Mouse (Mus musculus): ENCODE measurements around the gene Fam19a4. TPM values are rescaled to one million over a fixed set of nuclear protein-coding genes. Genes with fewer than 3 reads are reported as not detected.

The Fam19a4 gene
- total RNA-seq (2015; ENCODE audit: low replicate concordance) (not detected in 2 replicates), total RNA-seq (2017; ENCODE audit: low replicate concordance) (not detected in 2 replicates)

DNA sequence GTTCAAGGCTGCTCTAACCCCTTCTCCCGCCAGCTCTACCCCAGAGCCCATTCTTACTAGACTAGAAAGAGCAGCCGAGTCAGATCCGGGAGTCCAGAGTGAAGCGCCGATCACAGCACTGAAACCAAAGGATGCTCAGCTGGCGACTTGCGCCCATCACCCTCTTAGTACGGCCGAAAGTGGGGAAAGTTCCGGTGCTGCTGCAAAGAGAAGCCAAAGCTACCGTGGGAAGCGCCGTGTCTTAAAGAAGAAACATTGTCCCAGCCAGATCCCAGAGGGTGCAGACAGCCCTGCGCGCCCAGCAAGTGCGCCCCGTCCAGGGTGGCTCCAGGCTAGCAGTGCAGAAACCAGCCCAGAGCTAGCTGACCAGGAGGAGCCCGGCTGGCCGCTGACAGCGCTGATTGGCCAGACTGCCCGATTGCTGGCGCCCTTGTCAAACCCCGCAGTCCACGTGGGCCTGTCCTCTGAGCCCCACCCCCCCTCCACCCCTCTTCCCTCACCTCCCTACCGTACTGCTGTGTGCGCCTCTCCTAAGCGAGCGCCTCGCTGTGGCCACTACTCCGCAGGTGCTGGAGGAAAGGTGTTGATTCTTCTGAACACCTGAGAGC, at the start of gene Fam19a4:
Fam19a4 (minus strand) TSS at position 340 of the 608 bp plus-strand sequence.
- ATAC-seq (replicated peaks; ENCODE audit: low FRiP score, poor library complexity, severe bottlenecking): no peak

DNA sequence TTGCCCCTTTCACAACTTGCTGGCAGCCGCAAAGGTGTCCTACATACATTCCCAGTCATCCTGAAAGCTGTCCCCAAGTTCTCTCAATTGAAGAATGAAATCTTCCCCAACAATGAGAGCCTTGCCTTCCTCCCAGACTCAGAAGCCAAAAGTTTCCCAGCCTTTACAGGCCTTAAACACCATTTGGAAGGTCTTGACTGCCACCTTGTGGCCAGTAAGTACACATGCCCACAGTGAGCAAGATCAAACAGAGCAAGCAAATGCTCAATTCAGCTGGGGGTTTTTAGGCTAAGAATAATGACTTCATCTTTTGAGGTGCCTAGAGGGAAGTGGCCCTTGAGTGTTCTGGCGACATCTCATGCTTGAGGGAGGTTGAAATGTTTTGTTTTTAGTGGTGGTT, 46.6 kb upstream of the Fam19a4 start:
- peak; percentile 70; the same call in 1 of the 2 replicates for ATAC-seq (replicated peaks; ENCODE audit: low FRiP score, poor library complexity, severe bottlenecking)

DNA sequence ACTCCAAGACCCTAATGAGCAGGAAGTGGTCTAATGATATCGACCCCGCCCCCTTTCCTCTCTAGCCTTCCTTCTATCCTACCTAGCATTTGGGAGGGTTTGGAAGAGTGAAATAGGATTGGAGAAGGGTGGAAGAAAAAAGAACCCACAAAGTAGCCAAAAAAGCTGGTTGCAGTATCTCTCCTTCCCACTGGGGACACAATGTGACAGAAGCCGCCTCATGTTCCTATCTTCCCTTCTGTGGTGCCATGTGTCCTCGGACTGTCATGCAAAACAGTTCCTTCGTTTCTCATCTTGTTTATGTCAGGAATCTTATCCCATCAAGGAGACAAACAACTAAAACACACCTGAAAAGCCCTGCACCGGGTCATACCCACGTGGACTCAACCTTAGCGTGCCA, 45.9 kb upstream of the Fam19a4 start:
- no peak for ATAC-seq (replicated peaks; ENCODE audit: low FRiP score, poor library complexity, severe bottlenecking)

GRCm38 (mm10) chr6:97104264-97104852, 44.1 kb upstream of the Fam19a4 start:
- ATAC-seq (replicated peaks; ENCODE audit: low FRiP score, poor library complexity, severe bottlenecking): no peak

DNA sequence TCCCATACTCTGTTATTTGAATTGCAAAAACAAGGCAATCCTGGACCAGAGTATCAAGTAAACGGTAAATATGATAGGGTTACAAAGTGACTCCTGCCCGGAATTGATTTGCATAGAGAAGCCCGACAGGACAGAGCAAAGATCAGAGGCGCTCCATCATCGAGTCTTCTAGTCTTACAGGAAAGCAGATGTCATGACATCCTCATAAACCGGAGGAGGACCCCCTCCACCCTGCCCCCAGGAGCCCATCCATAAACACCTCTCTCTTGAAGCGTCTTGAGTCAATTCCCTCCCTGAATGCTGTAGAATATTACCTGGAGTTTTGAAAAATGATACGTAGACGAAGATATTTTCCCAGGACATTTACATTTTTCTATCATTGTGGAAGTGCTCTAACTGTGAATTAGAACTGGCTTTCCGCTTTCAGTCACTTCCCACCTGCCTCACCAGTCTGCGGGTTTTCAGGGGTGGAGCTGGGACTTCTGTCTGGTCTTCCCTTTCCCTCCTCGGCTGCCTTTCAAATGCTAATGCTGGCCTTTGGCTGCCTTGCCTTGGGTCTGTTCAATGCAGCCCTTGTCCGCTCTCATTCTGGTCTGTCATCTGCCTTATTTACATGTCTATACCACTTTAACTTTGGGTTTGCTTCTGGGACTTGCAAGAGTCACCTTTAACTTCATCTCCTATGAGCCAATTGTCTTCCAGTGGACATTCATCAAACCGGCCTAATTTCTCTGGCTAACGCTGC, 41.9 kb upstream of the Fam19a4 start:
- ATAC-seq (replicated peaks; ENCODE audit: low FRiP score, poor library complexity, severe bottlenecking): no peak

DNA sequence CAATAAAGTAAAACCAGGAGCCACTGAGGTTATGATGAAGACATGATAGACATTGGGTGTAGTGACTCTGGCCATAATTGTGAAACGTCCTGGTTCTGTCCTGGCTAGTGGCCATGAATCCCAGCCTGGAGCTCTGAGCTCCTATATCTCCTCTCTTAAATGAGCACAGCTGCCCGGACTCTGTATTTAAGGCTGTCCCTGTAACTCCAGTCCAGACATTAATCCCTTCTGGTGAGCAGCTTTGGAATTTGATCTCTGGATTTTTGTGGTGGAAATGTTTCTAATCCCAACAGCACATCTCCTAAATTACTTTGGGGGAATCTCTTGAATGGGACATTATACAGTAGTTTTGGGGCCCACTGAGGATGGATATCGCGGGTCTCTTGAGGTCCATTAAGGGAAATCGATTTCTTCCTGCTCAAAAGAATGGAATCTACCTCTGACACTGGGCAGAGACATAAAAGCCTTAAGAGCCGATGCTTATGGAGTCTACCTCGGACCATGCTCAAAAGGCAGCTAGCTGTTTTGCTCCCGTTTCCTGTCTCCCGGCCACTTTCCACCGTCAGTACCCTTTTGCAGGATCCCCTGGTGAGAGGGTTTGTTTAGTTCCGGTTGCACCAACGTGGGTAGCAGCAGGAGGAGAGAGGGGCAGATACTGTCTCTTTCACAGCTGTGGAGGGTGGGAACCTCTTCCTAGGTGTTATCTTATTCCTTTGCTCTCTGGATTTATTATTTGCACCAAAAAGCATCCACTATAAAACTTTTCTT, 41.2 kb upstream of the Fam19a4 start:
- ATAC-seq (replicated peaks; ENCODE audit: low FRiP score, poor library complexity, severe bottlenecking): no peak

- ATAC-seq (replicated peaks; ENCODE audit: low FRiP score, poor library complexity, severe bottlenecking): no peak
Observed at GRCm38 (mm10) chr6:97082336-97082735, 22.1 kb upstream of the Fam19a4 start.

GRCm38 (mm10) chr6:97080016-97080415, 19.8 kb upstream of the Fam19a4 start:
- no peak for ATAC-seq (replicated peaks; ENCODE audit: low FRiP score, poor library complexity, severe bottlenecking)

DNA sequence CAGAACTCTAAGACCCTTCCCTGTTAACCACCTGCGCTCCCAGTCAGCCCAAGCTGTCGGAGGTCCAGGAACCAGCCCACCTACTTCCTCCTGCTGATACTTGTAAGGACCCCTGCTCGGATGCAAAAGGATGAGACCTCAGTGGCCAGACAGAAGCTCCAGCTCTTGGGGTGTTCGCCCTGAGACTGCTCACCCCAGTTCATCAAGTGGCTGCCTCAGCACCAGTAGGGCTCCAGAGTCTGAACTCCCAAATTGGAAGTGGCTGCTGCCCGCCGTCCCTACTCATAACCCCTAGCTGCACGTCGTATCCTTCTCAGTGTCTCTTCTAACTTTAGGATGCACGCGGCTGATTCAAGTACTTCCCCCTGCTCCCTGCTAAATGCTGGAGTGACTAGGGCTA, 614 bp downstream of the Fam19a4 start:
- ATAC-seq (replicated peaks; ENCODE audit: low FRiP score, poor library complexity, severe bottlenecking): no peak

- no peak for ATAC-seq (replicated peaks; ENCODE audit: low FRiP score, poor library complexity, severe bottlenecking)
Observed at GRCm38 (mm10) chr6:97052196-97052770, 7.9 kb downstream of the Fam19a4 start.

DNA sequence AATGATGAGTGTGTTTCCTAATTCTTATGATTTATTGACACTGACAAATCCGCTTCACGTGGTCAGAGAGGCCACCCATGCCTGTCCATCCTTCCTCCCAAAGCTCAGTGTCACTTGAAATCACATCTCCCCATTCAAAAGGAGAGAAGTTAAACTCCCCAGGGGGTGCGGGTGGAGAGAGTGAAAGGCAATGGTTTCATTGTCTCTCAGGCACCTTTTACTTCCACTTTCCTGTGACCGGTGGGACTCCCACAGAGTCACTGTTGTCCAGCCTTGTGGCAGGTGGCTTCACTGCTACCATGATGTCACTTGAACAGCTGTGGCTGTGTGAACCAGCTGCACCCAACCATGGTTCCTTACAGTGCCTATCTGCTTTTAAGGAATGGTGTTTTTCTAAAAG, 11.8 kb downstream of the Fam19a4 start:
- ATAC-seq (replicated peaks; ENCODE audit: low FRiP score, poor library complexity, severe bottlenecking): no peak

- ATAC-seq (replicated peaks; ENCODE audit: low FRiP score, poor library complexity, severe bottlenecking): no peak
Observed at GRCm38 (mm10) chr6:97046541-97046940, 13.7 kb downstream of the Fam19a4 start.

DNA sequence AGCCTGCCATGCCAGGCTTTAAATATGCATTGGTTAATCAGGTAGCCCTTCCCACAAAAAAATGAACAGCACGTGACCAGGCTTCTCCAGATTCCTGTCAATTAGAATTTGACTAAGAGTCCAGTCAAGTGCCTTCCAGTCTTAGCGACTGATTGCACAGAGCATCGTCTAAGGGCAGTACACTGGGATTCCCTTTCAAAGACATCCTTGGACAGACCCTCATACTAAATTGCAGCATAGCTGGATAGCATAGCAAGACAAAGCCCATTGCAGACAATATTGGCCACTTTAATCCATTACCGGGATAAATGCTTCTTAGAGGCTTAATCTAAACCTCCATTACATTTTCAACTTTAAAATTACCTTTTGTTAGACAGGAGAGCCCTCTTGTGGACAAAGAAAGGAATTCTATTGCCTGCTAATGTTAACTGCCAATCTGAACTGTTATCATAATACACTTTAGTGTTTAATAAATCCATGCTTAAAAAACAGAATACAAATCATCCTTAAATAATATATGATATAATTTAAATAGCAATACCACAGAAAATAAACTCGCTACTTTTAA, 33.0 kb downstream of the Fam19a4 start:
- no peak for ATAC-seq (replicated peaks; ENCODE audit: low FRiP score, poor library complexity, severe bottlenecking)

GRCm38 (mm10) chr6:97019323-97019722, 40.9 kb downstream of the Fam19a4 start:
- no peak for ATAC-seq (replicated peaks; ENCODE audit: low FRiP score, poor library complexity, severe bottlenecking)

- no peak for ATAC-seq (replicated peaks; ENCODE audit: low FRiP score, poor library complexity, severe bottlenecking)
Observed at GRCm38 (mm10) chr6:97016711-97017110, 43.5 kb downstream of the Fam19a4 start.

DNA sequence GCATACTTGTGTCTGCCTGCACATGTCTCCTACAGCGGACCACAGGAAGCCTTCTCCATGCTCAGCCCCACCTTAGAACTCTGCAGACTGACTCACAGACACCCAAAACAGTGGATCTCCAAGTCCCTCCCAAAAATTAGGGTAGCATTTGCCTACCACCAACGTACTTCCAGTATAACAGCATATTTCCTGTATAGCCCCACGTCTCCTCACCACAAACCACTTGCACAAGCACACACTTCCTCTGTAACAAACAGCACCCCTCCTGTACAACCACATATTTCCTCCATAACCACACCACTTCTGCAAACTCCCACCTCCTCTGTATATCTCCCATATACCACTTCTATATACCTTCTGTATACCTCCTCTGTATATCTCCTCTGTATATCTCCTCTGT, 44.2 kb downstream of the Fam19a4 start:
- ATAC-seq (replicated peaks; ENCODE audit: low FRiP score, poor library complexity, severe bottlenecking): no peak

DNA sequence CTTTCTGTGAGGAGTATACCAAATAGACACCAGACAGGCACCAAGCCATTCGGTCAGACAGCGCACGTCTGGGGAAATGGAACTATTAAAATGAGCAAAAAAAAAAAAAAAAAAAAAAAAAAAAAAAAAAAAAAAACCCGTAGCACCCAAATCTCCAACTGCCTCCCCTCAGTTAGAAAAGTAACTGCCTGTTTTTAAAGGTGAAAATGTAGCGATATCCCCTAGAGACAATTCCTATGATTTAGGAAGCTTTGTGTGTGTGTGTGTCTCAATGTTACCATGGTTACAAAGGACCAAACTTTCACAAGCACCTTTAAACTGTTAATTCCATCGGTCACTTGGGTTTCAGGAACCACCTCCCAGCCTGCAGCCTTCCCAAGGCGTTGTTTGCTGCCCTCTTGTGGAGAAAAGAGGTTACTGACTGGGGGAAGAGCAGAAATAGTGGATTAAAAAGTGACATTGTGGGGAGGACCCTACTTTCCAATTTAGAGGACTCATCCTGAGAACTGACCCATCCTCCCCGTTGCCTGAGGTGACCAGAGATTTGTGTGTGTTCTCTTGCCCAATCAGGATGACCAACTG, 53.6 kb downstream of the Fam19a4 start:
- no peak for ATAC-seq (replicated peaks; ENCODE audit: low FRiP score, poor library complexity, severe bottlenecking)

DNA sequence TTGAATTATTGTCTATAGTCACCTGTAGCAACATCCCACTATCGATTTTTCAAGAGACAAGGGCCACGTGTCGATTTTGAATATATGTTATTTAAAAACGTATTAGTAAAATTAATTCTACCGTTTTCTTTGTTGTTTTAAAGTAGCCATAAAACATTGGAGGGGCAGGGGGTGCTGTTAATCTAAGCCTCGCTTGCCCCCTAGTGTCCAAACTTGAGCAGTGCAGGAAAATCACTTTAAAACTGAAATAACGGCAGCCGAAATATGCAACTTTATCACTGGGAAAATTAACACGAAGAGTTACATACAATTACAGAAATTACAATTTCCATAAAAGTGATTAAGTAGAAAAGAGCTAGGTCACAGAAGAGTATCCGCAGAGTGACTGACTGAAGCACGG, 55.2 kb downstream of the Fam19a4 start:
- ATAC-seq (replicated peaks; ENCODE audit: low FRiP score, poor library complexity, severe bottlenecking): no peak

- ATAC-seq (replicated peaks; ENCODE audit: low FRiP score, poor library complexity, severe bottlenecking): no peak
Observed at GRCm38 (mm10) chr6:96995556-96996159, 64.6 kb downstream of the Fam19a4 start.
